Mouse (Mus musculus) ES-E14 (cell line): ENCODE data around the gene Fgd3. TPM values are rescaled to one million over a fixed set of nuclear protein-coding genes. Genes with fewer than 3 reads are reported as not detected.

Source experiments
- DNase-seq: peaks from one replicate; pipeline ENCODE4 v3.0.0-alpha.2; 2013; ENCODE audit warnings: low read depth, low spot score
- H3K27ac ChIP-seq: 2 replicates; pipeline ENCODE4 v1.5.1; 2012; ENCODE audit warnings: low read depth, mild to moderate bottlenecking, low read length, moderate library complexity, mixed read lengths; ENCODE audit not compliant: poor library complexity, insufficient read depth, severe bottlenecking
- H3K36me3 ChIP-seq: 2 replicates; pipeline ENCODE4 v1.6.1; 2012; ENCODE audit warnings: mild to moderate bottlenecking, low read length, moderate library complexity, mixed read lengths; ENCODE audit not compliant: control insufficient read depth, poor library complexity, insufficient read depth, severe bottlenecking
- H3K4me1 ChIP-seq, 2 experiments: fragments of 150-350 bp in 1 of 2; sonication (generic) in 1 of 2; 2 replicates each; pipeline ENCODE4 v1.6.1; 2012; ENCODE audit warnings: low read length in 2 of 2, mild to moderate bottlenecking in 1 of 2, mixed read lengths in 1 of 2; ENCODE audit not compliant: control insufficient read depth in 2 of 2, insufficient read depth in 2 of 2, poor library complexity in 1 of 2
- H3K4me3 ChIP-seq, 2 experiments: fragments of 150-350 bp in 1 of 2; sonication (generic) in 1 of 2; 2 replicates each; pipeline ENCODE4 v1.5.1; 2012; ENCODE audit warnings: low read length in 2 of 2, low read depth in 1 of 2, mild to moderate bottlenecking in 1 of 2, mixed read lengths in 1 of 2; ENCODE audit not compliant: insufficient read depth in 1 of 2, poor library complexity in 1 of 2, severe bottlenecking in 1 of 2
- H3K9ac ChIP-seq: 2 replicates; pipeline ENCODE4 v1.6.1; 2012; ENCODE audit warnings: low read depth, mild to moderate bottlenecking, low read length, mixed read lengths; ENCODE audit not compliant: poor library complexity, insufficient read depth, severe bottlenecking
- H3K9me3 ChIP-seq: fragments of 150-350 bp; sonication (generic); 2 replicates; pipeline ENCODE4 v1.6.1; 2012; ENCODE audit warnings: low read depth, mild to moderate bottlenecking, low read length; ENCODE audit not compliant: control insufficient read depth, insufficient read depth
- CHD2 ChIP-seq: IDR thresholded peaks from 2 replicates; pipeline ENCODE4 v1.6.1; 2014; ENCODE audit warnings: mild to moderate bottlenecking, low read depth, low read length, inconsistent platforms
- HCFC1 ChIP-seq: IDR thresholded peaks from 2 replicates; pipeline ENCODE4 v1.6.1; 2012; ENCODE audit warnings: low read length, inconsistent platforms, borderline replicate concordance; ENCODE audit not compliant: insufficient read depth
- MAFK ChIP-seq: IDR thresholded peaks from 2 replicates; pipeline ENCODE4 v1.6.1; 2014; ENCODE audit warnings: mild to moderate bottlenecking, low read depth, low read length, inconsistent platforms; ENCODE audit not compliant: insufficient read depth
- ZC3H11A ChIP-seq: IDR thresholded peaks from 2 replicates; pipeline ENCODE4 v1.6.1; 2012; ENCODE audit warnings: low read depth, mild to moderate bottlenecking, inconsistent platforms, low read length, borderline replicate concordance
- ZNF384 ChIP-seq: IDR thresholded peaks from 2 replicates; pipeline ENCODE4 v1.6.1; 2012; ENCODE audit warnings: low read depth, low read length, inconsistent platforms
- in situ Hi-C, 2 experiments: fragments of 600-800 bp; cut with MboI; formaldehyde crosslinking; loops; one replicate each; pipeline ENCODE4 v1.15.1; 2025; ENCODE audit warnings: low sequenced_read_pairs in 2 of 2, inconsistent platforms in 1 of 2; ENCODE audit not compliant: unreplicated experiment in 2 of 2
- total RNA-seq: library from RNA; depleted of rRNA; stranded (reverse); fragments of 300-350 nt; gene quantifications from 2 replicates; pipeline ENCODE4 v1.2.3, GENCODE M21; 2012

Gene Fgd3
- total RNA-seq, 1 experiment: 6.2 TPM

- TF ChIP-seq MAFK (no peak), HCFC1 (no peak)
These were observed 1.3 kb upstream of the Fgd3 start for GRCm38 (mm10) chr13:49321452-49321851.

GRCm38 (mm10) chr13:49320514-49320913, 403 bp upstream of the Fgd3 start:
- H3K4me3 ChIP-seq: no peak overlapping the region
- DNase-seq: no peak
- no peak overlapping the region for H3K9ac ChIP-seq
- no peaks in the 10 kb centered on the region for H3K36me3 ChIP-seq
- H3K9me3 ChIP-seq: no peaks in the 10 kb centered on the region
- H3K4me1 ChIP-seq: 0 out of 4 replicates have a peak, but pooled peaks cover 0 to 2% of the 10 kb centered on the region in 2 experiments
- in situ Hi-C loops: no loop called here
- no peak overlapping the region for H3K27ac ChIP-seq
- TF ChIP-seq MAFK (no peak), HCFC1 (no peak), ZNF384 (no peak), CHD2 (no peak), ZC3H11A (no peak)

More at GRCm38 (mm10) chr13:49321452-49321851, 1.3 kb upstream of the Fgd3 start:
- H3K9ac ChIP-seq: no peak overlapping the region
- in situ Hi-C loops: no loop called here
- H3K27ac ChIP-seq: no peak overlapping the region
- DNase-seq: no peak
- H3K4me3 ChIP-seq: no peak overlapping the region
- 0 out of 4 replicates have a peak, but pooled peaks cover 0 to 2% of the 10 kb centered on the region in 2 experiments for H3K4me1 ChIP-seq
- H3K36me3 ChIP-seq: no peaks in the 10 kb centered on the region
- H3K9me3 ChIP-seq: no peaks in the 10 kb centered on the region

GRCm38 (mm10) chr13:49317914-49318313, 2.2 kb downstream of the Fgd3 start:
- Histone ChIP-seq H3K27ac (no peak overlapping the region), H3K36me3 (no peaks in the 10 kb centered on the region), H3K9me3 (no peaks in the 10 kb centered on the region), H3K9ac (no peak overlapping the region), H3K4me1 (0 out of 4 replicates have a peak, but pooled peaks cover 0 to 2% of the 10 kb centered on the region in 2 experiments), H3K4me3 (no peak overlapping the region)
- in situ Hi-C loops: no loop called here
- no peak for DNase-seq
- TF ChIP-seq HCFC1 (no peak), CHD2 (no peak), ZNF384 (no peak), ZC3H11A (no peak), MAFK (no peak)

- DNase-seq: no peak
- Histone ChIP-seq H3K36me3 (no peaks in the 10 kb centered on the region), H3K9me3 (no peaks in the 10 kb centered on the region), H3K9ac (no peak overlapping the region), H3K27ac (no peak overlapping the region), H3K4me1 (0 out of 4 replicates have a peak, but pooled peaks cover 0 to 2% of the 10 kb centered on the region in 2 experiments), H3K4me3 (no peak overlapping the region)
- in situ Hi-C loops: no loop called here
- TF ChIP-seq ZNF384 (no peak), ZC3H11A (no peak), CHD2 (no peak), MAFK (no peak), HCFC1 (no peak)
These were observed 2.6 kb downstream of the Fgd3 start for GRCm38 (mm10) chr13:49317508-49317907.

GRCm38 (mm10) chr13:49316386-49317162, 3.5 kb downstream of the Fgd3 start:
- DNase-seq: no peak
- H3K27ac ChIP-seq: no peak overlapping the region
- in situ Hi-C loops: no loop called here
- no peaks in the 10 kb centered on the region for H3K36me3 ChIP-seq
- no peak overlapping the region for H3K4me3 ChIP-seq
- H3K9me3 ChIP-seq: no peaks in the 10 kb centered on the region
- H3K4me1 ChIP-seq: 0 out of 4 replicates have a peak, but pooled peaks cover 0 to 2% of the 10 kb centered on the region in 2 experiments
- no peak for TF ChIP-seq ZC3H11A
- TF ChIP-seq MAFK: no peak
- no peak for TF ChIP-seq HCFC1
- TF ChIP-seq CHD2: no peak
- no peak for TF ChIP-seq ZNF384
- H3K9ac ChIP-seq: no peak overlapping the region
